Mouse (Mus musculus): ENCODE measurements around the gene Lmtk3. TPM values are rescaled to one million over a fixed set of nuclear protein-coding genes. Genes with fewer than 3 reads are reported as not detected.
A peak's percentile ranks its signal among the peaks of the same experiment; 100 is the strongest.

The Lmtk3 gene
- total RNA-seq, 2 experiments from 2014 or later = 17.2 to 18.8 TPM

DNA sequence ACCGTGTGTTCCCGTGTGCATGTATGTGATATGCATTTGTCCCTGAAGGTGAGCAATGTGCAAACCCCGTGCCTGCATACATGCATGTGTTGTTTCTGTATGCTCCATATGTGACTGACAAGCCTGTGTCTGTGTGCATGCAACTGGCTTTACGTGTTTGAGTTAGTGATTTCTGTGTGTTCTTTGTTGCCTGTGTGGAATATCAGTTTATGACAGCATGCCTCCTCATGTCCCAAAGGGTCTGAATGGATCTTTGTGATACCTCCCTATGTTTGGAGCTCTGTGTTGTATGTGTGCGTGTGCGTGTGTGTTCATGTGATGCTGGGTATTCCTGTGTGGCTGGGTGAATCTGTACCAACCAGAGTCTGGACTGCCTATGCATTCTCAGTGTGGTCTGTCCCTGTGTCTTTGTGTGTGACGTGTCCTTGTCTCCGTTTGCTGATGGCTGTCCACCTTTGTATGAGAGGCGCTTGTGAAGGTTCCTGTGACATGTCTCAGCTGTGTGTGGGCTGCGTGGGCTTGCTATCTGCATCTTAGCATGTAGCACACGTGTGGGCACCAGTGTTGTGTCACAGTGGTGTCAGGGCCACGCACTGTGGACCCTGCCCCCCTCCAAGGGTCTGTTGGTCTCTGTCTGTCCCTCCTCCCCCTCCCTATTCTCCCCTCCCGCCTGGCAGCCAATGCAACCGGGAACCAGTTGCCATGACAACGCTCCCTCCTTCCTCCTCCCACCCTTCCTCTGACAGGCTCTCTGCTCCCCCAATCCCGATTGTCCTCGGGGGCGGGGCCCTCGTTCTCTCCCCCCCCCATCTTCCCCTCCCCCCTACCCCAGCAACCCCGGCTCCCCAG, 1.2 kb downstream of the Lmtk3 start, which contains the start of gene Sult2b1:
Gene Sult2b1, minus strand, starts transcription at position 146 of the 849 bp plus-strand sequence.
- no peak for DNase-seq (ENCODE audit: low spot score in 2 of 2)

DNA sequence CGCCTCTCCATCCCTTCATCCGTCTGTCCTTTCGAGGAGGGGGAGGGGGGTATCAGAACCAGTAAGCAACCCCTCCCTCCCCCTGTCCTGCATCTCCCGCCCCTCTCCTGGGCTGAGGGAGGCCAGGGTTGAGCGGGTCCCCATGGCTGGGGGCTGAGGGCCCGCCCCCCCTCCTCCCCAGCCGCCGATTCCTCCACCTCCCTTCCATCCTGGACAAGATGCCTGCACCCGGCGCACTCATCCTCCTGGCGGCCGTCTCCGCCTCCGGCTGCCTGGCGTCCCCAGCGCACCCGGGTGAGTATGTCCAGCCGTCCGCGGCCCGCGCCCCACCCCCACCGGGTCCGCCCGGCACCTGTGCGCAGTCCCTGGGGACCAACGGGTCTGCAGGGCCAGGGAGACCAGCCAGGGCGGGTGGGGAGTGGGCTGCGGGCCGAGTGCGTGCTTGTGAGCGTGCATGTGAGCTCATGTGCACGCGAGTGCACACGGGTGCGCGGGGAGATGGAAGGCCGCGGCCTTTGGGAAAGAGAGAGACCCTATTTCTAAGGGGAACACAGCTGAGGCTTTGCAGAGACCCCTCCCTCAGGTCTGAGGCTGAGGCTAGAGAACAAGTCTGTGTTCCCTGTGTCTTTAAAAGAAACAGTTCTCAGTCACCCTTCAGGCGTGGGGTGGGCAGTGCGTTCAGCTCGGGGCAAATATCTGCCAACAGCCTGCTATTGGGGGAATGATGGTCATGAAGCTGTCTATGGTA, 2.0 kb downstream of the Lmtk3 start:
- no peak for DNase-seq (ENCODE audit: low spot score in 2 of 2)

DNA sequence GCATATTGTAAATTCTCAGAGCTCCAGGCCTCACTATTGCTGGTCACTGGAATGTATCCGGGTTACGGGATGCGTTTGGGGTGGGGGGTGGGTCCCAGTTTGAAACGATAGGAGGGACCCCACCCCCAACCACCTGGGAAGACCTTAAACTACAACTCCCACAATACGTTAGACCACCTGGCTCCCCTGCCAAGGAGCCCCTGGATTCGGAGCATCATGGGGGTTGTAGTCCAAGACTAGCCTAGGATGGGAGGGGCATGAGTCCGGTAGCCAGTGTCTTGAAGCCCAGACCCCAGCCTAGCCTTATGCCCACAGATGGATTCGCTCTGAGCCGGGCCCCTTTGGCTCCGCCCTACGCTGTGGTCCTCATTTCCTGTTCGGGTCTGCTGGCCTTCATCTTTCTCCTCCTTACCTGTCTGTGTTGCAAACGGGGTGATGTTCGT, 2.6 kb downstream of the Lmtk3 start:
- no peak for DNase-seq (ENCODE audit: low spot score in 2 of 2)

DNA sequence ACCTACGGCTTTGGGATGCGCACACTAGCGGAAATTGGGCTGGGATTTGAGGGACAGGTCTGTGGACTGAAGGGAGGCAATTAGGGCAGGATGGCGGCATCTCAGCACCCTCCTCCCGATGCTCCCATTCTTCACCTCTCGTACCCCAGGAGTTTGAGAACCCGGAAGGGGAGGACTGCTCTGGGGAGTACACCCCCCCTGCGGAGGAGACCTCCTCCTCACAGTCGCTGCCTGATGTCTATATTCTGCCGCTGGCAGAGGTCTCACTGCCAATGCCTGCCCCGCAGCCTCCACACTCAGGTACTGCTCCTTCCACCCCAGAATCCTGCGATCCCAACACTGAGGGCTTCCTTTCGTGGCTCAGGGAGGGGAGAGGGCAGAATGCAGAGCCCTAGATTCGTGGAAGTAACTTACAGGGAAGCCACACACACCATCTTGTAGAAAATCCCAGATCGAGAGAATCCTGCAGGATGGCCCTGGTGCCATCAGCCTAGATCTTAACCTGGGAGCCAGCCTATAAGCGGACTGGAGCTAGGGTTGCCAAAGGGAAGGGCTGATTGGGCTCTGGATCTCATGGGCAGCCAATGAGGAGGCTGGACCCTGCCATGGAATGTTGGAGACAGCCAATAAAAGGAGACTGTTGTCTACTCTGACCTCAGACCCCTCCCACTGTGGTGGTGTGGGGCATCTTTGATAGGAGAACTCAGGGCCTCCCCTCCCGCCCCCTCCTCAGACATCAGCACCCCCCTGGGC, 3.3 kb downstream of the Lmtk3 start:
- no peak for DNase-seq (ENCODE audit: low spot score in 2 of 2)

DNA sequence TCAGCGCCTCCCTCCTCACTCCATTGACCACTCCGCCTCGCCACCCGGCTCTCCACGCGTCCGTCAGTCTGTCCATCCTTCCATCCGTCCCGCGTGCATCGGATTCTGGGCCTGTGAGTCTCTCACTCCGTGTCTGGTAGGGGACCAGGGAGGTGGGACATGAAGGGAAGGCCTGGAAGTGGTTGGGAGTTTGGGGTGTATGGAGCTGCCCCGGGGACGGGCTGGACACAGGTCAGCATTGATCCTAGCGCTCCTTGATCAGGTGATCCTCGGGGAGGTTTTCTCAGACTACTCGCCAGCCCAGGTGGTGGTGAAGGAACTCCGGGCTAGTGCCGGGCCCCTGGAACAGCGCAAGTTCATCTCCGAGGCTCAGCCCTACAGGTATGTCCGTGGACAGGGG, 4.1 kb downstream of the Lmtk3 start:
- DNase-seq (ENCODE audit: low spot score in 2 of 2) = no peak

DNA sequence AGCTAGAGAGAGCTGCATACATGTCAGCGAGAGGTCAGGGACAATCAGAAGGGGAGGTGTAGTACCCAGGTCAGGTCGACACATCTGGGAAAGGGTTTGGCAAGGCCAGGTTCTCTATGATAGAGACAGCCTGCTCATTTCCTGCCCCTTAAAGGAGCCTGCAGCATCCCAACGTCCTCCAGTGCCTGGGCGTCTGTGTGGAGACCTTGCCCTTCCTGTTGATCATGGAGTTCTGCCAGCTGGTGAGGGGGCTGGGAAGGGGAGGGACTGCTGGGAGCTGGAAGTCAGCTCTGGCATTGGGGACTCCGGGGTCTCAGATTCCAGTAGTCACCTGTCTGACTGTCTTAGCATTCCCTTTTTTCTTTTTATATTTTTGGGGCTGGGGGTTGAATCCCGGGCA, 7.2 kb downstream of the Lmtk3 start:
- DNase-seq (ENCODE audit: low spot score in 2 of 2) = no peak

DNA sequence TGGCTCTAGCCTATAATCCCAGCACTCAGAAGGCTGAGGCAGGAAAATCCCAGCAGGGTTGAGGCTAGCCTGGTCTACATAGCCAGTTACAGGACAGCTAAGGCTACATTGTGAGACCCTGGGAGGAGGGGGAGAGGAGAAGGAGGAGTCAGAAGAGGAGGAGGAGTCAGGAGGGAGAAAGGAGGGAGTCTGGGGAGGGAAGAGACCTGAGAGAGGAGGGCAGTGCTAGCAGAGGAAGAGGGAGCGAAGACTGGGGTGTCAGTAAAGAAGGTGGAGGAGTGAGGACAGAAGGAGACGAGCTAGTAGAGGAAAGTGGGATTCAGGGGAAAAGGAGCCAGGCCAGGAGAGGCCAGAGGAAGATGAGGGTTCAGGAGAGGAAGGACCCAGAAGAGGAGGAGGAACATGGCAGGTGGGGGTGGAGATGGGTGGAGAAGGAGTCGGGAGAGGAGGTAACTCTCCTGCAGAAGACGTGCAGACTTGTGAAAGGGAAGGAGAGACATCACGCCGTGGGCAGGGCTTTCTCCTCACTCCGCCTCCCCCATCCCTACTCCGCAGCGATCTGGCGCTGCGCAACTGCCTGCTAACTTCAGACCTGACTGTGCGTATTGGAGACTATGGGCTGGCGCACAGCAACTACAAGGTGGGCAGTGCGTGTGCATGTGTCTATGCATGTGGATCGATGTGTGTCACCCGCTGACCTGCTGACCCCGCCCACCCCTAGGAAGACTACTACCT, 8.4 kb downstream of the Lmtk3 start:
- no peak for DNase-seq (ENCODE audit: low spot score in 2 of 2)

DNA sequence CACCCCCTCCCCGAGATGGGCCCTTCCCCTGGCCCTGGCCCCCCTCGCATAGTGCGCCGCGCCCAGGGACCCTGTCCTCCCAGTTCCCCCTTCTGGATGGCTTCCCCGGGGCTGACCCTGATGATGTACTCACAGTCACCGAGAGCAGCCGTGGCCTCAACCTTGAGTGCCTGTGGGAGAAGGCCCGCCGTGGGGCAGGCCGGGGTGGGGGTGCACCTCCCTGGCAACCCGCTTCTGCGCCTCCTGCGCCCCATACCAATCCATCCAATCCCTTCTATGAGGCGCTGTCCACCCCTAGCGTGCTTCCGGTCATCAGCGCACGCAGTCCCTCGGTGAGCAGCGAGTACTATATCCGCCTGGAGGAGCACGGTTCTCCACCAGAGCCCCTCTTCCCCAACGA, 9.7 kb downstream of the Lmtk3 start:
- DNase-seq (ENCODE audit: low spot score in 2 of 2) = no peak

DNA sequence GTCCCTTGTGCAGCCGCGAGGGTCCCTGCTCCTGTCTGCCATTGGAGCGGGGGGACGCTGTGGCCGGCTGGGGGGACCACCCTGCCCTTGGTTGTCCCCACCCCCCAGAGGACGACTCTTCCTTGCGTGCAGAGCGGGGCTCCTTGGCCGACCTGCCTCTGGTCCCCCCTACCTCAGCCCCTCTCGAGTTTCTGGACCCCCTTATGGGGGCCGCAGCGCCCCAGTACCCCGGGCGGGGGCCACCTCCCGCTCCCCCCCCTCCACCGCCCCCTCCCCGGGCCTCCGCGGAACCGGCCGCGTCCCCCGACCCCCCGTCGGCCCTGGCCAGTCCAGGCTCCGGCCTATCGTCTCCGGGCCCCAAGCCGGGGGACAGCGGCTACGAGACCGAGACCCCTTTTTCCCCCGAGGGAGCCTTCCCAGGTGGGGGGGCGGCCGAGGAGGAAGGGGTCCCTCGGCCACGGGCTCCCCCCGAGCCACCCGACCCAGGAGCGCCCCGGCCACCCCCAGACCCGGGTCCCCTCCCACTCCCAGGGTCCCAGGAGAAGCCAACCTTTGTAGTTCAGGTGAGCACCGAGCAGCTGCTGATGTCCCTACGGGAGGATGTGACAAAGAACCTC, 10.5 kb downstream of the Lmtk3 start:
- no peak for DNase-seq (ENCODE audit: low spot score in 2 of 2)

DNA sequence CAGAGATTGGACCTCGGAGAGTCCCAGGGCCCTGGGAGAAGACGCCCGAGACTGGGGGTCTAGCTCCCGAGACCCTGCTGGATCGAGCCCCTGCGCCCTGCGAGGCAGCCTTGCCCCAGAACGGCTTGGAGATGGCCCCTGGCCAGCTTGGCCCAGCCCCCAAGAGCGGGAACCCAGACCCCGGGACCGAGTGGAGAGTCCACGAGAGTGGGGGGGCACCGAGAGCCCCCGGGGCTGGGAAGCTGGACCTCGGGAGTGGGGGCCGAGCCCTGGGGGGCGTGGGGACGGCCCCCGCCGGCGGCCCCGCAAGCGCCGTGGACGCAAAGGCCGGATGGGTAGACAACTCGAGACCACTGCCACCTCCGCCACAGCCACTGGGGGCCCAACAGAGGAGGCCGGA, 11.4 kb downstream of the Lmtk3 start:
- no peak for DNase-seq (ENCODE audit: low spot score in 2 of 2)

DNA sequence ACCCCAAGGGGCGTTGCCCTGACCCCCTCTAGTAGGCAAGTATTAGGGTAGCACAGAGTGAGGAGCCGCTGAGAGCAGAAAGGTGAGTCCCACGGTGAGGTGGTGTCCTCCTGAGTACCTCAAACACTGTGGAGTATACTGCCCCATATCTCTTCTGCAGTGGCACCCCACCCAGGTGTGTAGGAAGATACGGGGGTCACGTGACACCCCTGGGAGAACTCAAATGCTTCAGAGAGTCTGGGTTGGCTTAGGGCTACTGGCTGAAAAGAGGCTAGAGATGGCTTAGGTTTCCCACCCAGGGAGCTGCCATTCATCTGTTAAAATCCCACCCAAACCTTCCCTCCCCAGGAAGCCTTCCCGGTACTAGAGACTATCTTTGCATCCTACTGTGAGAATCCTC, 13.4 kb downstream of the Lmtk3 start:
- no peak for DNase-seq (ENCODE audit: low spot score in 2 of 2)

DNA sequence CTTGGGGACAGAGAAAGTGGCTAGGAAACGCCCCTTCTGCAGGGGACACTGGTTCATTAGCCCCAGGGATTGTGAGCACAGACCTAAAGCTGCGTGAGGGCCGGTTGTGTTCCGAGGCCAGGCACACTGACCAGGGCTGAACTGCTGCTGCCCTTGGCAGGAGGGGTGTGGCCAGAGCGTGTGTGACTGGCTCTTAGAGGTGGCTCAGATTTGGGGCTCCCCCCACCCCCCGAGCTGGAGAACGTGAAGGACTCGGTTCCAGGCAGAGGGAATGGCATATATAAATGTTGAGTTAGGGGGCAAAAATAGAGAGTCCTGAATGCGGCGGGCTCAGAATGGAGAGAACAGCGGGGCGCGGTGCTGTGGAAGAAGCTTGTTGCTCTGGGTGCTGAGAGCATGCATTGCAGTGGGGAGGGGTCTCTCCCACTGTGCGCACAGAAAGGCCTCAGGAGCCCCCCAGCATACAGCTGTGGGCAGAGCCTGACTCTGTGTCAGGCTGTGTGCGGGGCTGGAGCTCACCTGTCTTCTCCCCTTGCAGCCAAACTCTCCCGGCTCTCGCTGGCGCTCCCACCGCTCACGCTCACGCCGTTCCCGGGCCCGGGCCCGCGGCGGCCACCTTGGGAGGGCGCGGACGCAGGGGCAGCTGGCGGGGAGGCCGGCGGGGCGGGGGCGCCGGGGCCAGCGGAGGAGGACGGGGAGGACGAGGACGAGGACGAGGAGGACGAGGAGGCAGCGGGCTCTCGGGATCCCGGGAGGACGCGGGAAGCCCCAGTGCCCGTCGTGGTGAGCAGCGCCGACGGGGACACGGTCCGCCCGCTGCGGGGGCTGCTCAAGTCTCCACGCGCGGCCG, 14.3 kb downstream of the Lmtk3 start:
- no peak for DNase-seq (ENCODE audit: low spot score in 2 of 2)

DNA sequence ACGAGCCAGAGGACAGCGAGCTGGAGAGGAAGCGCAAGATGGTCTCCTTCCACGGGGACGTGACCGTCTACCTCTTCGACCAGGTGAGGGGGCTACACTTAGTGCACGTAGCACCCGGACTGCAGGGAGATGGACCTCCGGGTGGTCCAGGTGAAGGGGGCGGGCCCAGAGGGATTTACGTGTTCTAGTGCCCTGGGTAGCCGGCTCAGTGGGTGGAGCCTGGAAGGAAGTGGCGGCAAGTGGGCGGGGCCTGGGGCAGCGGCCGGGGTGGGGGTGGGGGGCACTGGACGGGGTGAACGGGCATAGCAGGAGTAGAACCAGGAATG, 14.9 kb downstream of the Lmtk3 start:
- DNase-seq (ENCODE audit: low spot score in 2 of 2) = no peak

DNA sequence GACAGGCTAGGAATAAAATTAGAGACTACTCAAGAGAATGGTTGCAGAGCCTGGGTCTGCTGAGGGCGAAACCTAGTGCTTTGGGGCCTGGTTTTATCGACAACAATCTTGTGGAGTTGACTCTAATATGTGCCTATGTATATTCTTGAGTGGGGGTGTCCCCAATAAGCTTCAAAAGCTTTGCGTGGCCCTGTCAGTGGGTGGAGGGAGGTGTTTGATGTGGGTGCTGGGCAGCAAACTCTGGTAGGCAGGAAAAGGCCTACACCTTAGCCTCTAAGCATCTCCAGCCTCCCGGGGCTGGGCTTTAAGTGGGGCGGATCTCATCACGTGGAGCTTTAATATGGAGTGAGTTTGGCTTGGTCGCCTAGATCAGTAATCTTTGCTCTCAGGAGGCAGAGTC, 15.4 kb downstream of the Lmtk3 start:
- no peak for DNase-seq (ENCODE audit: low spot score in 2 of 2)

DNA sequence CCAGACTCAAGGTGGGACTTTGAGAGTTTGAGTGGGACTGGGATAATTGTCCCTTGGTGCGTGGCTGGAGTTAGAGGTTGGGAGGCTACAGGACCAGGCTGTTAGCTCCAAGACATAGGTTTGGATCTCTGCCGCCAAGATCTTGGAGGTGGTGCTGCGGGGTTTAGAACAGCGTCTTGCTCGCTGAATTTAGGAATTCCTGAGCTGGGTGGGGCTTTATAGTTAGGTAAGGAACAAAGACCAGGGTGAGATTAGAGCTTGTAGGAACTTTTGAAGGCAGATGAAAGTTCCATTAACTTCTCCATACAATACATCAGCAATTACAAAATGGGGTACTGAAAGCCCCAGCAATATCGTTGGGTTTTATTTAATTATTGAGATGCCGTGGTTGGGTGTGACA, 16.5 kb downstream of the Lmtk3 start:
- no peak for DNase-seq (ENCODE audit: low spot score in 2 of 2)

DNA sequence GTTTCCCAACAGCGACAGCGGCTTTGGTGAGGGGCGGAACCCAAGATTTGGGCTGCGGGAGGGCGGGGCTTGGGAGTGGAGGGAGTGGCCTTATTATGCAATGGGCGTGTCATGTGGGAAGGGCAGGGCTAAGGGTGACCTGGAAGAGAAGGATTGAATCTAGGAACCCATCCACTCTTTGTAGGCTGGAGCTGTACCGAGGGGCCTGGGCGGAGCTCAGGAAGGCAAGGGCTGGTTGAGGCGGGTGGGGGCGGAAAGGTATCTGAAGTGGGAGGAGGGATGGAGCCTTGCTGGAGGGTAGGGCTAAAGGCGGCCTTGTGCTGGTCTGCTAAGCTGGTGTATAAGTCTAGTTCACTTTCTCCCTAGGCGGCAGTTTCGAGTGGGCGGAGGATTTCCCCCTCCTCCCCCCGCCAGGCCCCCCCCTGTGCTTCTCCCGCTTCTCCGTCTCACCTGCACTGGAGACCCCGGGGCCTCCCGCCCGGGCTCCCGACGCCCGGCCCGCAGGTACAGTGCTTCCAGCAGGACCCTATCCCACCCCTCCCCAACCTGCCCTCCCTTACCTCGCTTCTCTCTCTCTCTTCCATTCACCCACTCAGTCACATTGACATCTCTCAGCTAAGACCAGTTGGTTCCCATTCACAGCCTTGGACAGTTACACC, 17.1 kb downstream of the Lmtk3 start:
- no peak for DNase-seq (ENCODE audit: low spot score in 2 of 2)

DNA sequence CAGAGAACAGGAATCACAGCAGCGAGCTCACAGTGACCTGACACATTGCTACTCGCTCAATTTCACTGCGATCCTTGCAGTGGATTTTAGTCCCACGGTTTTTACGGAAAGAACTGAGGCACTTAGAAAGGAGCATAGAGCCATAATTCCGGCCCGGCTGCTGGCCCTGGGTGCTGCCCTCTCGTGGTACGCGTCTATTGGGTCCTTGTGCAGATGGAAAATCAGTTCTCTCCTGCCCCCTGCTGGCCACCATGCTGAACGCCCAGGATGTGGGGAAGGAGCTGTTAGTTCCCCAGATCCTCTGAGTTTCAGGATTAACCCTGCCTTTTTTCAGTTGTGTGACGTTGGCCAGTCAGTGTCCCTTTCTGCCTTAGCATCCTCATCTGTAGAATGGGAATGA, 17.8 kb downstream of the Lmtk3 start:
- peak; percentile 81 to 83 for DNase-seq (ENCODE audit: low spot score in 2 of 2)

DNA sequence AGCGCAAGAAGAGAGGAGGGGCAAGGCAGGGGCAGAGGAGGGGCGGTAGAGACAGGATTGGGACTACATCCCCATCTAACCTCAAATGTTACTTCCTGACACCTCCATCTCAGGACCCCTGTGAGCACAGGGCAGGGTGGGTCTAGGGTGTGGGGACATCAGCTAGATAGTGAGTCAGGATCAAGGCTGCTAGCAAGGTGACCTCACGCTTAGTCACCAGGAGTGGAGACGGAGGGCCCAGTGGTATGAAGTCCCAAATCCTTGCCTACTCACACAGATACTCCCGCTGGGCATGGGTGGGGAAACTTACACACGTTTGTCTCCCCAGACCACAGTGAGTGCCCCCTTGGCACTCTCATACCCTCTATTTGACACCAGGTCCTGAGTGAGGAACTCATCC, 19.0 kb downstream of the Lmtk3 start:
- no peak for DNase-seq (ENCODE audit: low spot score in 2 of 2)

DNA sequence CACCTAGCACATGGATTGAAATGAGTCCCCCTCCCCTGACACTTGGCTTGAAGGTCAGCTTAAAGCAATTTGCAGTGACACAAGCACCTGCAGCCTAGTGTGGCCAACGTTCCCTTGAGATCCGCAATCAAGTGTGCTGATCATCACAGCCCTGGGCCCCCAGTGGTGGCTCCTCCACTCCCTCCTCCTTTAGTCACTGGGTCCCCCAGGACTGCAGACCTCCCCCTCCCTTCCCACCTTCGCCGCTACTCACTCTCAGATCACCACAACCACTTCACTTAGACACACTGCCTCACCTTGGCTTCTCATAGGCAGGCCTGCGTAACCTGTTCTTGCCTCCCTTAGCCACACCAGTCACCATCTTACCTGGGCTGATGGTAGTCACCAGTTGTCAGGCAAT, 22.4 kb downstream of the Lmtk3 start:
- DNase-seq (ENCODE audit: low spot score in 2 of 2) = no peak
